Mouse (Mus musculus) thymus, adult 18-20 months (tissue): Measurements from ENCODE around the gene En2.
A peak's percentile ranks its signal among the peaks of the same experiment; 100 is the strongest.

Source experiments
- DNase-seq, 2 experiments: peaks; one replicate each; pipeline ENCODE4 v3.0.0; 2022; ENCODE audit warnings: mixed read lengths in 2 of 2

The En2 gene

GRCm38 (mm10) chr5:28165358-28166255 is at the start of gene En2:
Gene En2, plus strand, starts transcription at chr5:28165694.
- no peak for DNase-seq

GRCm38 (mm10) chr5:28117251-28117880 is 48.1 kb upstream of the En2 start:
- no peak for DNase-seq

GRCm38 (mm10) chr5:28117882-28118530 is 47.5 kb upstream of the En2 start:
- no peak for DNase-seq

- DNase-seq: no peak
Observed at GRCm38 (mm10) chr5:28118531-28118925, 47.0 kb upstream of the En2 start.

GRCm38 (mm10) chr5:28119576-28119975 is 45.9 kb upstream of the En2 start:
- DNase-seq: no peak

- DNase-seq: peak; percentile 15 to 25
Observed at GRCm38 (mm10) chr5:28122491-28123454, 42.7 kb upstream of the En2 start.

GRCm38 (mm10) chr5:28123455-28123825 is 42.1 kb upstream of the En2 start:
- no peak for DNase-seq

- no peak for DNase-seq
Observed at GRCm38 (mm10) chr5:28124321-28125230, 40.9 kb upstream of the En2 start.

- no peak for DNase-seq
Observed at GRCm38 (mm10) chr5:28128851-28129250, 36.6 kb upstream of the En2 start.

GRCm38 (mm10) chr5:28132231-28132630 is 33.3 kb upstream of the En2 start:
- DNase-seq: no peak

- no peak for DNase-seq
Observed at GRCm38 (mm10) chr5:28136438-28136837, 29.1 kb upstream of the En2 start.

- DNase-seq: no peak
Observed at GRCm38 (mm10) chr5:28144555-28144954, 20.9 kb upstream of the En2 start.

GRCm38 (mm10) chr5:28146018-28146417 is 19.5 kb upstream of the En2 start:
- no peak for DNase-seq

- no peak for DNase-seq
Observed at GRCm38 (mm10) chr5:28148473-28148872, 17.0 kb upstream of the En2 start.

GRCm38 (mm10) chr5:28149436-28149835 is 16.1 kb upstream of the En2 start:
- no peak for DNase-seq

GRCm38 (mm10) chr5:28157044-28157730 is 8.3 kb upstream of the En2 start:
- DNase-seq: no peak

GRCm38 (mm10) chr5:28157781-28158180 is 7.7 kb upstream of the En2 start:
- no peak for DNase-seq

GRCm38 (mm10) chr5:28158308-28159071 is 7.0 kb upstream of the En2 start:
- DNase-seq: no peak

GRCm38 (mm10) chr5:28159072-28159458 is 6.4 kb upstream of the En2 start:
- DNase-seq: no peak

- no peak for DNase-seq
Observed at GRCm38 (mm10) chr5:28159891-28160470, 5.5 kb upstream of the En2 start.
